Mouse (Mus musculus) small intestine, adult 2 months (tissue): ENCODE data around the gene Espl1.

Experiments
- CTCF ChIP-seq: fragments of 200-500 bp; IDR thresholded peaks from 2 replicates; pipeline ENCODE4 v1.5.1; 2012; ENCODE audit warnings: low read depth, mild to moderate bottlenecking, control low read depth, inconsistent platforms, low read length, moderate library complexity, mixed read lengths; ENCODE audit not compliant: insufficient replicate concordance, insufficient read length; ENCODE audit errors: extremely low read depth
- POLR2A ChIP-seq: fragments of 200-500 bp; IDR thresholded peaks from 2 replicates; pipeline ENCODE4 v1.6.1; 2012; ENCODE audit warnings: low read depth, mild to moderate bottlenecking, control low read depth, inconsistent platforms, low read length, moderate library complexity

GRCm38 (mm10) chr15:102341580-102341979, 45.5 kb downstream of the Espl1 start:
- TF ChIP-seq CTCF = peak; percentile 38; the same call in 1 of the 2 replicates
- no peak for TF ChIP-seq POLR2A
